Mouse (Mus musculus) c-Kit-positive CD71-positive TER-119-positive erythroid progenitor cells, embryonic 14.5 days (primary cell): Measurements from ENCODE around the gene Suds3.

ENCODE experiments used
- DNase-seq: peaks from one replicate; pipeline ENCODE4 v3.0.0-alpha.2; 2013; ENCODE audit warnings: low spot score

Suds3 gene

GRCm38 (mm10) chr5:117135869-117136268, 20.0 kb upstream of the Suds3 start:
- DNase-seq, result peak; percentile 65

GRCm38 (mm10) chr5:117134889-117135456, 19.1 kb upstream of the Suds3 start:
- peak; percentile 24 for DNase-seq

- peak; percentile 83 for DNase-seq
Observed at GRCm38 (mm10) chr5:117134066-117134888, 18.4 kb upstream of the Suds3 start.

GRCm38 (mm10) chr5:117133446-117134065, 17.6 kb upstream of the Suds3 start:
- peak; percentile 81 for DNase-seq

- DNase-seq, result no peak
Observed at GRCm38 (mm10) chr5:117130726-117131125, 14.8 kb upstream of the Suds3 start.

GRCm38 (mm10) chr5:117127051-117127450, 11.1 kb upstream of the Suds3 start:
- DNase-seq, result no peak

- peak; percentile 32 for DNase-seq
Observed at GRCm38 (mm10) chr5:117125482-117126346, 9.8 kb upstream of the Suds3 start.

GRCm38 (mm10) chr5:117123840-117124239, 7.9 kb upstream of the Suds3 start:
- DNase-seq, result peak; percentile 34

GRCm38 (mm10) chr5:117123102-117123501, 7.2 kb upstream of the Suds3 start:
- no peak for DNase-seq

GRCm38 (mm10) chr5:117121657-117122056, 5.7 kb upstream of the Suds3 start:
- DNase-seq, result no peak

GRCm38 (mm10) chr5:117120489-117121466, 4.9 kb upstream of the Suds3 start:
- DNase-seq, result peak; percentile 19

- peak; percentile 99 for DNase-seq
Observed at GRCm38 (mm10) chr5:117119777-117120488, 4.0 kb upstream of the Suds3 start, which contains the start of gene Taok3. Gene Taok3 (plus strand): TSS chr5:117120129.

- no peak for DNase-seq
Observed at GRCm38 (mm10) chr5:117118850-117119249, 2.9 kb upstream of the Suds3 start.

GRCm38 (mm10) chr5:117118220-117118619, 2.3 kb upstream of the Suds3 start:
- no peak for DNase-seq

- DNase-seq, result no peak
Observed at GRCm38 (mm10) chr5:117117716-117118115, 1.8 kb upstream of the Suds3 start.

- DNase-seq, result no peak
Observed at GRCm38 (mm10) chr5:117117241-117117640, 1.3 kb upstream of the Suds3 start.

GRCm38 (mm10) chr5:117116660-117117059, 747 bp upstream of the Suds3 start:
- DNase-seq, result no peak

- DNase-seq, result peak; percentile 35
Observed at GRCm38 (mm10) chr5:117115193-117115767, 633 bp downstream of the Suds3 start.

GRCm38 (mm10) chr5:117114581-117115192, 1.2 kb downstream of the Suds3 start:
- peak; percentile 51 for DNase-seq
